Mouse (Mus musculus): ENCODE measurements around the gene Gm5129.
"Not testable (repeated sequence)": the region's sequence is repeated elsewhere in the genome, so short reads cannot be mapped to it uniquely, and the experiment has no call there.

DNA sequence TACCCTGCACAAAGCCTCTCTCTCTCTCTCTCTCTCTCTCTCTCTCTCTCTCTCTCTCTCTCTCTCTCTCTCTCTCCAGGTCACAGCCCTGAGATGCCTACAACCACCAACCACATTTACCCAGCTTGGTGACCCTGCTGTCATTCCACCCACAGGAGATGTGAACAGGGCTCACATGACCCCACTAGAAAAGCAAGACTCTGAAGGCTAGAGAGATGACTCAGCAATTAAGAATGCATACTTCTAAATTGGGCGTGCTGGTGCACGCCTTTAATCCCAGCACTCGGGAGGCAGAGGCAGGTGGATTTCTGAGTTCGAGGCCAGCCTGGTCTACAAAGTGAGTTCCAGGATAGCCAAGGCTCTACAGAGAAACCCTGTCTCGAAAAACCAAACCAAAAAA, 9.7 kb downstream of the Gm5129 start:
- TF ChIP-seq MAFK (IDR thresholded peaks at IDR 0.05; ENCODE audit: insufficient read depth, low read depth, low read length), result peak; percentile 66
- not testable (repeated sequence) for TF ChIP-seq CHD2 (IDR thresholded peaks at IDR 0.05; ENCODE audit: low read depth, low read length)

Data from ES-E14 (cell line).